Mouse (Mus musculus) kidney, adult 10 weeks (tissue): ENCODE measurements around the gene Nme2. TPM values are rescaled to one million over a fixed set of nuclear protein-coding genes. Genes with fewer than 3 reads are reported as not detected.

ENCODE experiments used
- polyA plus RNA-seq: library from polyadenylated mRNA; stranded (reverse); fragments of 350-450 nt; fragmentation: Illumina TruSeq; extraction: RNeasy Lipid Tissue Mini Kit (QIAGEN cat#74804); gene quantifications from one replicate; pipeline ENCODE4 v1.2.3, GENCODE M21; 2014; ENCODE audit warnings: low read depth, low replicate concordance

Gene Nme2
- polyA plus RNA-seq = 210 TPM

GRCm38 (mm10) chr11:93956159-93956558 is at the start of gene Nme2:
Gene Nme2 (minus strand): TSS chr11:93956259.

GRCm38 (mm10) chr11:93995720-93996305 is 39.8 kb upstream of the Nme2 start, which contains the start of gene Spag9:
Gene Spag9 (plus strand): TSS chr11:93996091.

GRCm38 (mm10) chr11:93968005-93968847 is 12.2 kb upstream of the Nme2 start, which contains the start of the genes Gm20390 and Nme1:
Gene Gm20390 (minus strand): TSS chr11:93968293.
Gene Nme1 (minus strand): TSS chr11:93968521.

Other genes with a start within 250 kb of the Nme2 start
- gene Utp18, start 70.5 kb downstream of the Nme2 start, polyA plus RNA-seq = 53.4 TPM
- 42.0 TPM for gene Mbtd1, start 70.4 kb downstream of the Nme2 start, polyA plus RNA-seq
- gene Gm20390, start 12.0 kb upstream of the Nme2 start, polyA plus RNA-seq = not detected
- gene Nme1, start 12.3 kb upstream of the Nme2 start, polyA plus RNA-seq = 24.6 TPM
- 140 TPM for gene Spag9, start 39.8 kb upstream of the Nme2 start, polyA plus RNA-seq